Mouse (Mus musculus) hindbrain, embryonic 14.5 days (tissue): ENCODE results near the gene Dgkb. TPM values are rescaled to one million over a fixed set of nuclear protein-coding genes. Genes with fewer than 3 reads are reported as not detected.
A peak's percentile ranks its signal among the peaks of the same experiment; 100 is the strongest.

Experiments used
- ATAC-seq: fragments of 200-750 bp; cut with Nextera tagmentation; 2 replicates; pipeline ENCODE4 v1.8.0; 2017; ENCODE audit warnings: moderate number of reproducible peaks, mild to moderate bottlenecking, moderate TSS enrichment, moderate library complexity; ENCODE audit not compliant: low FRiP score
- DNase-seq: peaks from one replicate; pipeline ENCODE4 v3.0.0-alpha.2; 2015; ENCODE audit warnings: low spot score
- H3K27ac ChIP-seq: fragments of 300-500 bp; sonication (generic); 2 replicates; pipeline ENCODE4 v1.5.1; 2014; ENCODE audit warnings: mild to moderate bottlenecking, moderate library complexity
- H3K27me3 ChIP-seq: fragments of 300-500 bp; sonication (generic); 2 replicates; pipeline ENCODE4 v1.6.1; 2014; ENCODE audit warnings: mild to moderate bottlenecking, low read length, mixed read lengths; ENCODE audit not compliant: control insufficient read depth, insufficient read depth
- H3K36me3 ChIP-seq: fragments of 300-500 bp; sonication (generic); replicated peaks from 2 replicates; pipeline ENCODE4 v1.6.1; 2014; ENCODE audit not compliant: control insufficient read depth, insufficient read depth
- H3K4me1 ChIP-seq: fragments of 300-500 bp; sonication (generic); replicated peaks from 2 replicates; pipeline ENCODE4 v1.6.1; 2014; ENCODE audit warnings: antibody characterized with exemption, low read length, mixed read lengths; ENCODE audit not compliant: control insufficient read depth, insufficient read depth
- H3K4me2 ChIP-seq: fragments of 300-500 bp; sonication (generic); replicated peaks from 2 replicates; pipeline ENCODE4 v1.6.1; 2014; ENCODE audit warnings: mild to moderate bottlenecking, moderate library complexity
- H3K4me3 ChIP-seq: fragments of 300-500 bp; sonication (generic); replicated peaks from 2 replicates; pipeline ENCODE4 v1.5.1; 2014; ENCODE audit warnings: mild to moderate bottlenecking, low read length
- H3K9ac ChIP-seq: fragments of 300-500 bp; sonication (generic); 2 replicates; pipeline ENCODE4 v1.6.1; 2014
- H3K9me3 ChIP-seq: fragments of 300-500 bp; sonication (generic); 2 replicates; pipeline ENCODE4 v1.6.1; 2016; ENCODE audit warnings: low read length; ENCODE audit not compliant: control insufficient read depth
- WGBS: fragments of 180-500 bp; shearing (Covaris S2); extraction: QIAGEN DNeasy Blood & Tissue Kit; methylation state at CpG from one replicate; pipeline ENCODE4 v1.1.7; 2014; 5-methylcytosine and 5-hydroxymethylcytosine counted together
- polyA plus RNA-seq: library from polyadenylated mRNA; unstranded; fragments of >200 nt; fragmentation: Nextera tagmentation; extraction: Ambion mirVana; gene quantifications from 2 replicates; pipeline ENCODE4 v1.2.1, GENCODE M21; 2014

Dgkb gene
- polyA plus RNA-seq, 1 experiment from 2014 or later: 7.5 TPM

DNA sequence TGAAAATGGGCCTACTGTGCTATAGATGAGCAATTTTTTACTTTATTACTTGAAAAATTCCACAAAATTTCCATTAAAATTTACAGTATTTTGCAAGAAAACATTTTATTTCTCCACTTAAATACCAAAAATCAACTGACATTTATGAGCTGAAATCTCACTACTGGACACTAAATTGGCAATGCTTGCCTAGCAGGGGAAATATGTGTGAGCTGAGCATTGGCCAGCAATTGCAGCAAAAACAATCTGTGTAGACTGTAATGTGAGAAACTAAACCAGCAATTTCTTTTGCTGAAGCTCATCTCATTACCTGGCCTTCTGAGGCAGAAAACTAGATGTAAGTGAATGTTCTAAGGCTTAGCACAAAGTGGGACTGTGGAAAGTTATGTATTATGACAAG, 651.1 kb downstream of the Dgkb start:
- Histone ChIP-seq H3K9ac (no peak overlapping the region), H3K27me3 (no peaks in the 10 kb centered on the region), H3K4me1 (no peaks in the 10 kb centered on the region), H3K27ac (no peak overlapping the region), H3K4me3 (no peak overlapping the region), H3K4me2 (no peak overlapping the region), H3K9me3 (no peaks in the 10 kb centered on the region), H3K36me3 (no peaks in the 10 kb centered on the region)
- ATAC-seq (no peak), DNase-seq (no peak)

DNA sequence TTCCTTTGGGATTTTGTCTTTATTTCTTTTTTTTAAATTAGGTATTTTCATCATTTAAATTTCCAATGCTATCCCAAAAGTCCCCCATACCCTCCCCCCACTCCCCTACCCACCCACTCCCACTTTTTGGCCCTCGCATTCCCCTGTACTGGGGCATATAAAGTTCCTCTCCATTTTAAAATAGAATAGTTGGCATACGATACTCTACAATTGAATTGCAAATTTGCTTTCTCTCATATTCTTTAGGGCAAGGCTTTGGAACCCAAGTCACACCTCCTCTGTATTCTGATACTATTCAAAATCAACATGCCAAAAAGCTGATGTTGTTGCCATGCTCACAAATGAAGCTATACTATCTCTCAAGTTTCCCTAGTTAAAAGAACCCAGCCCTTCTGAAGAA, 679.7 kb downstream of the Dgkb start:
- H3K27ac ChIP-seq: no peak overlapping the region
- H3K4me2 ChIP-seq: no peak overlapping the region
- no peaks in the 10 kb centered on the region for H3K9me3 ChIP-seq
- peak; percentile 59; the same call in 1 of the 2 replicates for ATAC-seq
- no peaks in the 10 kb centered on the region for H3K4me1 ChIP-seq
- no peak for DNase-seq
- H3K9ac ChIP-seq: no peak overlapping the region
- no peak overlapping the region for H3K4me3 ChIP-seq
- 29% methylated on average over 2 of the region's 2 CpGs for WGBS
- no peaks in the 10 kb centered on the region for H3K36me3 ChIP-seq
- H3K27me3 ChIP-seq: no peaks in the 10 kb centered on the region

DNA sequence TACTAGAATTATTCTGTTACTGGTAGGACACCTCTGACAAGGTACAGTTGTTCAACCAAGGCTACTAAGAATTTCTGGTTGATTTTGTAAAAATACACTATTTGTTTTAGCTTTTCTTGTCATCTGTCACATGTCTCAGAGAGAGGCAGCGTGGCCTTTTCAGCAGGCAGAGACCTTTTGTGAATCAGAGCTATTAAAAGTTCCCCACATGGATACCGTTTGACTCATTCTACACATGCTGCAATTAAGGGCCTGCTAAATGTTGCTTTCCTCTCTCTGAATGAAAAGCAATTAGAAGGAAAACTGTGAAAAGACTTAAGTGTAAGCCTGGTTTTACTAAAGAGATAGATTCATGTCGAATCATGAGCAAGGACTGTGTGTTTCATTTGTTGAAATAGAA, 683.4 kb downstream of the Dgkb start:
- H3K4me2 ChIP-seq: no peak overlapping the region
- 45% methylated on average over 3 of the region's 3 CpGs for WGBS
- H3K36me3 ChIP-seq: no peaks in the 10 kb centered on the region

DNA sequence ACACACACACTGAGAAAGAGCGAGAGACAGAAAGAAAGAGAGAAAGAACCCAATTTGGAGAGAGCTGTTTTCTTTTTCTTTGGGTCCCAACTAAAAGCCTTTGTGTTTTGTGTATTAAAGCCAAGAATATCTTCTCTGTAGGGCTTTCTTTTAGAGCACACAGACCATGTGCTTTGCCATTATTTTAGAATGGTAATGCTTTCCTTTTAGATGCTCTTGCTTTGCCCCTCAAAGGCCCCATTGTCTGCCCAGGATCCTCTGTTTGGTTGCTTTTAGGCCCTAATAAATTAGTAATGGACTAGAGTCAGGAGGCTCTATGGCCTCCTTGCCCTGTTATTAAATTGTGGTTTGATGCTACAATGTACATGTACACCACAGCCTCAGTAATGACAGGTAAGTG, 690.7 kb downstream of the Dgkb start:
- 17% methylated on average over 1 of the region's 1 CpGs for WGBS
- Histone ChIP-seq H3K27ac (no peak overlapping the region), H3K36me3 (no peaks in the 10 kb centered on the region), H3K9ac (no peak overlapping the region), H3K4me2 (no peak overlapping the region), H3K4me3 (no peak overlapping the region), H3K4me1 (no peaks in the 10 kb centered on the region), H3K27me3 (no peaks in the 10 kb centered on the region), H3K9me3 (no peaks in the 10 kb centered on the region)
- no peak for DNase-seq
- ATAC-seq: 0 out of 2 replicates have a peak, but pooled peaks have one; percentile 34

More for the DNA sequence above, 683.4 kb downstream of the Dgkb start:
- DNase-seq (no peak), ATAC-seq (no peak)
- H3K9me3 ChIP-seq: no peaks in the 10 kb centered on the region
- no peaks in the 10 kb centered on the region for H3K27me3 ChIP-seq
- no peak overlapping the region for H3K27ac ChIP-seq
- no peak overlapping the region for H3K9ac ChIP-seq
- H3K4me1 ChIP-seq: no peaks in the 10 kb centered on the region
- no peak overlapping the region for H3K4me3 ChIP-seq

DNA sequence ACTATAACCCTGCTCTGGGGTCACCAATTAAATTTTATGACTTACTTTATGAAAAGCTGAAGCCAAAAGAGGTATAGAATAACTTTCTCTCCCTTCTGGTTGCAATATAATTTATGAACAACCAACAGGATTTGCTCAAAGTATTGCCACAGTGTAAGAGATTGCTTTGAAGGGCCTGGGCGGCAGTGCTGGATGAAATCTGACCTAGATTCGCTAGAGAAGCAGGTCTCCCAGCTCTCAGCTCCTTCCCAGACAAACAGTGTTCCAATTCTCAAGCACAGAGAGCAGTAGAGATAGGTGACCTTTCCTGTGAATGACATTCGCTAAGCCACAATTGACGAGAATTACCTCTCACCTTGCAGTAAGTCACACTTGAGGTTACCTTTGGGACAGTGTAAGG, 727.9 kb downstream of the Dgkb start:
- no peaks in the 10 kb centered on the region for H3K4me1 ChIP-seq
- H3K4me3 ChIP-seq: no peak overlapping the region
- H3K36me3 ChIP-seq: no peaks in the 10 kb centered on the region
- H3K4me2 ChIP-seq: no peak overlapping the region
- no peak overlapping the region for H3K27ac ChIP-seq
- WGBS: 79% methylated on average over 4 of the region's 4 CpGs
- H3K9ac ChIP-seq: no peak overlapping the region
- H3K27me3 ChIP-seq: no peaks in the 10 kb centered on the region
- DNase-seq: no peak
- ATAC-seq: no peak
- H3K9me3 ChIP-seq: no peaks in the 10 kb centered on the region

DNA sequence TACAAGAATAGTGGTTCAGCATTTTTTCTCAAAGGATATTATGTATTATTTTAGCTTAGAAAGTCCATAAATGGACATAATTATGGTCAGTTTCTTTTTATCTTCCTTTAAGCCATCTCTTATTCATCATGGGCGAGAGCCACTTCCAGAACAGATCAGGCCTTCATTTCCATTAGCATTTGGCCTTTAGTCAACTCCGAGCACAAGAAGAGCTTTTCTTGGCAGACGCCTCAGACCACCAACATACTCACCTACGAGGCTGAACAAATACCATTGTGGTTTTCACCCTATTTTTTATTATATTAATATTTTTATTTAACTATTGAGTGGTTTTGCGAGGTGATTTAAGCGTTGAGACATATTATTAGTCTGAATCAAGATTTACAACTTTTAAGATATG, 759.6 kb downstream of the Dgkb start:
- DNase-seq (no peak), ATAC-seq (no peak)
- H3K9ac ChIP-seq: no peak overlapping the region
- WGBS: 74% methylated on average over 6 of the region's 6 CpGs
- no peaks in the 10 kb centered on the region for H3K9me3 ChIP-seq
- H3K4me3 ChIP-seq: no peak overlapping the region
- H3K4me2 ChIP-seq: no peak overlapping the region
- H3K36me3 ChIP-seq: no peaks in the 10 kb centered on the region
- H3K27me3 ChIP-seq: no peaks in the 10 kb centered on the region
- H3K27ac ChIP-seq: no peak overlapping the region
- 0 out of 2 replicates have a peak, but pooled peaks cover 6% of the 10 kb centered on the region for H3K4me1 ChIP-seq

DNA sequence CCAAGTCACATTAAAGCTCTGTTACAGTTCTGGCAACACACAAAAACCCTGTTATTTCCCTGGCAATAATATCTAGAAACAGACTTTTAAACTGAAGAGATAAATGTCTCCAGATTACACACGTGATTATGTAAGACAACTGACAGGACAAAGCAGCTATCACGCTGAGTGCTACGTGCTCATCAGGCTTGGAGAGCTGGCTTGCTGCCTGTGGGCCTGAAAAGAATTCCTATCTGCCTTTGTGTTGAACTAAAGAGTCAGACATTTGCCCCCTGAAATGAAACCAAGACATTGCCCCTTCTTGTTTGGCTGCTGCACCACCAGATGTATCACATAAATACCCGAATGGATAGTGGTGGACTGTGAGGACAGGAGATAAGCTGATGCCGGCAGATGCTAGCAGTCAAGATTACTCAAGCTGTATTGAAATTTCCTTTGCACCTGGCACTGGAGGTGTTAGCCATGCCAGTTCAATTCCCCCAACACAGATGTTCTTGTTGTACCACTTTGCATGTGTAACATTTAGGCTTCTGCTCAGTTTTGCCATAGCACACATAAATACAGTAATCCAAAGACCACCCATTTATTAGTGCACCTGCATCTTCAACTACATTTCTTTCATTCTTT, 761.8 kb downstream of the Dgkb start:
- Histone ChIP-seq H3K4me3 (no peak overlapping the region), H3K27me3 (no peaks in the 10 kb centered on the region), H3K9ac (no peak overlapping the region), H3K4me1 (0 out of 2 replicates have a peak, but pooled peaks cover 6% of the 10 kb centered on the region), H3K27ac (no peak overlapping the region), H3K9me3 (no peaks in the 10 kb centered on the region), H3K4me2 (no peak overlapping the region), H3K36me3 (no peaks in the 10 kb centered on the region)
- ATAC-seq (peak; percentile 59; the same call in 1 of the 2 replicates), DNase-seq (peak; percentile 42)
- WGBS: 31% methylated on average over 5 of the region's 5 CpGs

DNA sequence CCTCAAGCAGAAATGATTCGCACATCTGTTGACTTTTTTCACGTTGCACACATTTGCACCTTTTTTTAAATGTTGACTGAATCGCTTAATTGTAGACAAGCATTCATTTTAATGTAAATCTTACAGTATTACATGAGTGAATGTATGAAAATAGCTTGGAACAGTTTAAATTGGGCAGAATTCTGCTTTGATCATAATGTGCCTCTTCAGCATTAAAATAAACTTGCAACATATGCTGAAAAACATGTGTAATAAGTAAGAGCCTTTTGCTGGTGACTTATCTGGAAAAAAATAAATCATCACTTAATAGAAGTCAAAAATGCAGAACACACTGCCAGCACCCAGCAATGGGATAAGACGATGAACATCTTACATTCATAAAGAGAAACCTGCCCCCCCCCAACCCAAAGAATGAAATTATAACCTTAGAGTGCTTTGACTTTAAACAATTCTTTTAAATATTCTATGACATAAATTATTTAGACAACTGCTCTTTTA, 768.9 kb downstream of the Dgkb start:
- H3K9ac ChIP-seq: no peak overlapping the region
- DNase-seq: no peak
- no peaks in the 10 kb centered on the region for H3K27me3 ChIP-seq
- H3K36me3 ChIP-seq: no peaks in the 10 kb centered on the region
- H3K9me3 ChIP-seq: no peaks in the 10 kb centered on the region
- no peak overlapping the region for H3K4me2 ChIP-seq
- H3K27ac ChIP-seq: no peak overlapping the region
- no peak overlapping the region for H3K4me3 ChIP-seq
- ATAC-seq: no peak
- 88% methylated on average over 4 of the region's 4 CpGs for WGBS
- no peaks in the 10 kb centered on the region for H3K4me1 ChIP-seq

DNA sequence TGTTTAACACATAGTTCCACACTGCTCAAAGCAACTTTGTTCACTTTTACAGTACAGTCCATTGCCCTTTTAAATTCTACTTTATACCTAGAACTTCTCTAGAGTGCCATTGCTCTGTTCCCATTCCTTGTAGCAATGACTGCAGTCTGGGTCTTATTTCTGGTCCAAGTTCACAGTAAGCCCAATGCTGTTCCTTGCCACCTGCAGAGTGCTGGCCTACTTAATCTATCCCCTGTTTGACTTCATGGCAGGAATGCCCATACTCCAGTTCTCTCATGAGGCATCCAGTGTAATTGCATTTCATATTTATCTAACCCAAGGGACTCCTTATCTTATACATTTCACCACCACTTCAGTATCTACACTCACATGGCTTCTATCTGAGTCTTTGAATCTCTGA, 772.4 kb downstream of the Dgkb start:
- H3K4me3 ChIP-seq: no peak overlapping the region

DNA sequence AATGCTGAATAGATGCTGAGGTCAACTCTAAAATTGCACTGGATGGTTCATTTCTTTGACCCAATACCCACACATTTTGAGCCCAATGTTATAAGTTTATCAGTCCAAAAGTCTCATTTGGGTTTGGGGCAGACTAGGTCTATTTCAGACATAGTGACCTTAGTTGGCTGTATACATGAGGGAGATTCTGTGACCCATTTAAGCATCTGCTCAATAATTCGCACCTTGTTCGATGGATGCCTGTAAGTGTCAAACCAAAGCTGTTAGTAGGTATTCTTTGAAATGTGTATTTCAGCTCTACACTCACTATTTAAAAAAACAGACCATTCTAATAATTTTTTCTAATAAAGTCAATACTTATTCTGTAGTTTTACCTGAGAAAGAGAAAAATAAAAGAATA, 776.1 kb downstream of the Dgkb start:
- no peak overlapping the region for H3K4me2 ChIP-seq
- H3K4me3 ChIP-seq: no peak overlapping the region

More for the DNA sequence above, 772.4 kb downstream of the Dgkb start:
- Histone ChIP-seq H3K27me3 (no peaks in the 10 kb centered on the region), H3K9me3 (no peaks in the 10 kb centered on the region), H3K4me1 (no peaks in the 10 kb centered on the region), H3K27ac (no peak overlapping the region), H3K9ac (no peak overlapping the region), H3K4me2 (no peak overlapping the region), H3K36me3 (no peaks in the 10 kb centered on the region)
- no peak for ATAC-seq
- no peak for DNase-seq

More for the DNA sequence above, 776.1 kb downstream of the Dgkb start:
- ATAC-seq (no peak), DNase-seq (no peak)
- H3K9ac ChIP-seq: no peak overlapping the region
- no peaks in the 10 kb centered on the region for H3K27me3 ChIP-seq
- H3K27ac ChIP-seq: no peak overlapping the region
- 91% methylated on average over 2 of the region's 2 CpGs for WGBS
- no peaks in the 10 kb centered on the region for H3K9me3 ChIP-seq
- H3K4me1 ChIP-seq: 0 out of 2 replicates have a peak, but pooled peaks cover 3% of the 10 kb centered on the region
- no peaks in the 10 kb centered on the region for H3K36me3 ChIP-seq
